In the genomic region with DNA sequence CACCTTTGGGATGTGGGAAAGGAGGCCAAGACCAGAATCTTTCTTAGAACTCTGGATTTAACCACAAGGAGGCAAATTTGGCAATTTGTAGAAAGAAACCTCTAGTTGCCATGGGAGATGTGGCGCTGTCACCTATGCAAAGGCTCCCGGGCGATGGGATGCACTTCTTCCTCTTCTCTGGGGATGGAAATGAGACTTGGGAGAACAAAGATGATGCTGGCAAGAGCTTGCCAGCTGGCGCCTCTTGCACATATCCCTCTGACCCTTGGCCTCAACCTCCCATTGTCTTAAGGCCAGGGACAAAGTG, we compare ENCODE assay signal across 10 mouse cellular contexts. TPM values are rescaled to one million over a fixed set of nuclear protein-coding genes. Genes with fewer than 3 reads are reported as not detected.
A peak's percentile ranks its signal among the peaks of the same experiment; 100 is the strongest.
DNase-seq lines count a peak whose midpoint lies in the region; ATAC-seq and TF ChIP-seq lines count a peak whose summit lies in the region.
"Had no signal": no experiment of that assay in that cellular context is flagged by ENCODE, and none has a peak within 500 bp of the region (broad histone marks: within the 10 kb centered on the region; RNA-seq: fewer than 3 reads in every experiment).

No protein-coding gene starts in this region.

- no peaks in the 10 kb centered on the region for H3K9me3 ChIP-seq in kidney, embryonic 14.5 days (ENCODE audit: control insufficient read depth, low read length)
- H3K9me3 ChIP-seq in embryonic facial prominence, embryonic 11.5 days (replicated peaks; ENCODE audit: control insufficient read depth, low read length): no peaks in the 10 kb centered on the region; the same call in 1 of the 2 replicates
- no peaks in the 10 kb centered on the region for H3K9me3 ChIP-seq in intestine, embryonic 15.5 days
- H3K9me3 ChIP-seq in neural tube, embryonic 11.5 days (ENCODE audit: control insufficient read depth, low read length): no peaks in the 10 kb centered on the region
- H3K9me3 ChIP-seq: G1E had no signal

- H3K27ac ChIP-seq in kidney, embryonic 14.5 days (ENCODE audit: low read depth, low read length): no peak overlapping the region
- H3K27ac ChIP-seq in kidney, adult 2 months (ENCODE audit: insufficient read depth, low read depth, low read length): no peak overlapping the region
- H3K27ac ChIP-seq in embryonic facial prominence, embryonic 11.5 days (replicated peaks; ENCODE audit: low read depth, low read length): no peak overlapping the region
- no peak overlapping the region for H3K27ac ChIP-seq in intestine, embryonic 15.5 days
- H3K27ac ChIP-seq in neural tube, embryonic 11.5 days (ENCODE audit: low read depth, low read length): peak overlapping the region; percentile 57

- TF ChIP-seq CTCF in kidney, adult 2 months (conservative IDR thresholded peaks at IDR 0.05; ENCODE audit: insufficient read depth, insufficient read length, low read depth, low read length): no peak

- peak overlapping the region; percentile 62 for H3K4me3 ChIP-seq in kidney, embryonic 14.5 days (ENCODE audit: low read length)
- H3K4me3 ChIP-seq in kidney, adult 2 months (ENCODE audit: insufficient read depth, low read depth, low read length): no peak overlapping the region
- peak overlapping the region; percentile 59 for H3K4me3 ChIP-seq in embryonic facial prominence, embryonic 11.5 days (ENCODE audit: low read depth, low read length)
- H3K4me3 ChIP-seq in intestine, embryonic 15.5 days (replicated peaks): peak overlapping the region; percentile 53
- peak overlapping the region; percentile 65 for H3K4me3 ChIP-seq in neural tube, embryonic 11.5 days (ENCODE audit: low read depth, low read length)

- no peak for ATAC-seq in kidney, embryonic 14.5 days (ENCODE audit: low FRiP score, low TSS enrichment)
- ATAC-seq in embryonic facial prominence, embryonic 11.5 days (replicated peaks; ENCODE audit: insufficient number of reproducible peaks, low FRiP score, low TSS enrichment, low read depth): no peak
- no peak for ATAC-seq in intestine, embryonic 15.5 days
- ATAC-seq in neural tube, embryonic 11.5 days (ENCODE audit: insufficient read depth, low FRiP score, low TSS enrichment): no peak

- 15% methylated on average over 4 of the region's 4 CpGs for WGBS in kidney, embryonic 14.5 days
- 23% methylated on average over 4 of the region's 4 CpGs for WGBS in kidney, adult 2 months
- 10% methylated on average over 4 of the region's 4 CpGs for WGBS in embryonic facial prominence, embryonic 11.5 days
- WGBS in intestine, embryonic 15.5 days: 29% methylated on average over 4 of the region's 4 CpGs
- WGBS in neural tube, embryonic 11.5 days: 14% methylated on average over 4 of the region's 4 CpGs

- H3K4me1 ChIP-seq in kidney, embryonic 14.5 days (ENCODE audit: control insufficient read depth, insufficient read depth, low read length): no peaks in the 10 kb centered on the region
- no peaks in the 10 kb centered on the region for H3K4me1 ChIP-seq in kidney, adult 2 months (ENCODE audit: control insufficient read depth, insufficient read depth, low read length)
- H3K4me1 ChIP-seq in embryonic facial prominence, embryonic 11.5 days (ENCODE audit: control insufficient read depth, insufficient read depth, low read length): no peaks in the 10 kb centered on the region
- H3K4me1 ChIP-seq in intestine, embryonic 15.5 days (replicated peaks): 0 out of 2 replicates have a peak, but pooled peaks cover 7% of the 10 kb centered on the region
- no peaks in the 10 kb centered on the region for H3K4me1 ChIP-seq in neural tube, embryonic 11.5 days (ENCODE audit: control insufficient read depth, insufficient read depth, low read length)

- H3K36me3 ChIP-seq in kidney, embryonic 14.5 days (ENCODE audit: control insufficient read depth, insufficient read depth, low read length): no peaks in the 10 kb centered on the region
- H3K36me3 ChIP-seq in kidney, adult 2 months (ENCODE audit: control insufficient read depth, insufficient read depth, low read length): no peaks in the 10 kb centered on the region
- no peaks in the 10 kb centered on the region for H3K36me3 ChIP-seq in embryonic facial prominence, embryonic 11.5 days (replicated peaks; ENCODE audit: control insufficient read depth, insufficient read depth, low read depth, low read length)
- H3K36me3 ChIP-seq in intestine, embryonic 15.5 days: no peaks in the 10 kb centered on the region
- no peaks in the 10 kb centered on the region for H3K36me3 ChIP-seq in neural tube, embryonic 11.5 days (ENCODE audit: control insufficient read depth, insufficient read depth, low read length)
- H3K36me3 ChIP-seq: G1E had no signal

- H3K9ac ChIP-seq in kidney, embryonic 14.5 days (ENCODE audit: low read depth, low read length): no peak overlapping the region
- peak overlapping the region; percentile 61 for H3K9ac ChIP-seq in embryonic facial prominence, embryonic 11.5 days (replicated peaks; ENCODE audit: low read length)
- no peak overlapping the region for H3K9ac ChIP-seq in intestine, embryonic 15.5 days
- H3K9ac ChIP-seq in neural tube, embryonic 11.5 days (ENCODE audit: low read length): peak overlapping the region; percentile 58

- DNase-seq in kidney, adult 2 months: no peak
- DNase-seq in embryonic facial prominence, embryonic 11.5 days (ENCODE audit: low spot score): no peak
- DNase-seq in neural tube, embryonic 11.5 days (ENCODE audit: low spot score): peak; percentile 17
- DNase-seq in gastrocnemius, postnatal 36 days: no peak
- no peak for DNase-seq in urinary bladder, postnatal 14 days (ENCODE audit: low spot score)
- no peak for DNase-seq in c-Kit-positive CD71-positive TER-119-positive erythroid progenitor cells, embryonic 14.5 days (ENCODE audit: low spot score)

- peak overlapping the region; percentile 89 for H3K4me2 ChIP-seq in kidney, embryonic 14.5 days (replicated peaks; ENCODE audit: low read depth, low read length)
- peak overlapping the region; percentile 83 for H3K4me2 ChIP-seq in embryonic facial prominence, embryonic 11.5 days (ENCODE audit: low read depth, low read length)
- H3K4me2 ChIP-seq in intestine, embryonic 15.5 days (replicated peaks): peak overlapping the region; percentile 94
- H3K4me2 ChIP-seq in neural tube, embryonic 11.5 days (ENCODE audit: low read depth): peak overlapping the region; percentile 85

- TF ChIP-seq POLR2A in kidney, adult 2 months (IDR thresholded peaks at IDR 0.05; ENCODE audit: low read depth, low read length): no peak

- intact Hi-C loops in gastrocnemius, postnatal 36 days (cut with DNase I): no loop called here

- H3K27me3 ChIP-seq in kidney, embryonic 14.5 days (ENCODE audit: control insufficient read depth, insufficient read depth, low read length): peaks cover 8% of the 10 kb centered on the region
- H3K27me3 ChIP-seq in kidney, adult 2 months (replicated peaks; ENCODE audit: control insufficient read depth, insufficient read depth, low read length): no peaks in the 10 kb centered on the region
- H3K27me3 ChIP-seq in embryonic facial prominence, embryonic 11.5 days (ENCODE audit: control insufficient read depth, insufficient read depth, low read length): peaks cover 10% of the 10 kb centered on the region
- H3K27me3 ChIP-seq in intestine, embryonic 15.5 days (replicated peaks): peaks cover 25% of the 10 kb centered on the region
- H3K27me3 ChIP-seq in neural tube, embryonic 11.5 days (ENCODE audit: control insufficient read depth, insufficient read depth, low read length): no peaks in the 10 kb centered on the region

RNA-seq across cellular contexts. Expression of a gene that starts 0.7 kb away (rescaled TPM):
- 0.16 and 0.27 TPM in 2 replicates for polyA plus RNA-seq in kidney, embryonic 14.5 days (2014; fragmentation: Nextera tagmentation; extraction: Ambion mirVana)
- polyA plus RNA-seq in kidney, adult 2 months (2012; rRNA removed): 0.01 and 0.08 TPM in 2 replicates
- polyA plus RNA-seq in embryonic facial prominence, embryonic 11.5 days (2014; fragmentation: Nextera tagmentation; extraction: Ambion mirVana): 0.81 TPM in 2 replicates
- polyA plus RNA-seq in intestine, embryonic 15.5 days (2015; fragmentation: Nextera tagmentation; extraction: Ambion mirVana): 0.13 and 0.16 TPM in 2 replicates
- 1.8 and 2.5 TPM in 2 replicates for polyA plus RNA-seq in neural tube, embryonic 11.5 days (2014; fragmentation: Nextera tagmentation; extraction: Ambion mirVana)
- under 1 TPM; 0.31 to 0.86 TPM for total RNA-seq in gastrocnemius, postnatal 36 days (2021)
- total RNA-seq: common myeloid progenitor, adult 5-6 weeks had no signal

Comparison
In these comparisons a context has a peak if more than half of its experiments do, and no peak if none do; other contexts are left out.
1. H3K9ac ChIP-seq: peak in embryonic facial prominence, embryonic 11.5 days (single experiment) and neural tube, embryonic 11.5 days (single experiment); none in kidney, embryonic 14.5 days (single experiment) and intestine, embryonic 15.5 days (single experiment).
2. Peak in every context shown above with its lines, with median percentiles within 50 percentile points of each other: H3K4me2 ChIP-seq.